Mouse (Mus musculus) hindbrain, embryonic 12.5 days (tissue): Measurements from ENCODE around the gene Man2b2. TPM values are rescaled to one million over a fixed set of nuclear protein-coding genes. Genes with fewer than 3 reads are reported as not detected.
A peak's percentile ranks its signal among the peaks of the same experiment; 100 is the strongest.

Experiments
- ATAC-seq: fragments of 200-750 bp; cut with Nextera tagmentation; 2 replicates; pipeline ENCODE4 v1.8.0; 2017; ENCODE audit warnings: moderate TSS enrichment; ENCODE audit not compliant: low FRiP score
- H3K27ac ChIP-seq: fragments of 300-500 bp; sonication (generic); 2 replicates; pipeline ENCODE4 v1.5.1; 2016; ENCODE audit warnings: mild to moderate bottlenecking
- H3K27me3 ChIP-seq: fragments of 300-500 bp; sonication (generic); 2 replicates; pipeline ENCODE4 v1.6.1; 2016; ENCODE audit warnings: mild to moderate bottlenecking
- H3K36me3 ChIP-seq: fragments of 300-500 bp; sonication (generic); 2 replicates; pipeline ENCODE4 v1.6.1; 2016; ENCODE audit warnings: mild to moderate bottlenecking
- H3K4me1 ChIP-seq: fragments of 300-500 bp; sonication (generic); 2 replicates; pipeline ENCODE4 v1.6.1; 2016
- H3K4me2 ChIP-seq: fragments of 300-500 bp; sonication (generic); replicated peaks from 2 replicates; pipeline ENCODE4 v1.6.1; 2016; ENCODE audit warnings: mild to moderate bottlenecking
- H3K4me3 ChIP-seq: fragments of 300-500 bp; sonication (generic); 2 replicates; pipeline ENCODE4 v1.5.1; 2016; ENCODE audit warnings: mild to moderate bottlenecking
- H3K9ac ChIP-seq: fragments of 300-500 bp; sonication (generic); 2 replicates; pipeline ENCODE4 v1.6.1; 2016; ENCODE audit warnings: mild to moderate bottlenecking, moderate library complexity
- H3K9me3 ChIP-seq: fragments of 300-500 bp; sonication (generic); replicated peaks from 2 replicates; pipeline ENCODE4 v1.6.1; 2016; ENCODE audit warnings: mild to moderate bottlenecking
- WGBS: fragments of 180-500 bp; shearing (Covaris S2); methylation state at CpG from one replicate; pipeline ENCODE4 v1.1.7; 2016; 5-methylcytosine and 5-hydroxymethylcytosine counted together
- polyA plus RNA-seq: library from polyadenylated mRNA; unstranded; fragments of >200 nt; fragmentation: Nextera tagmentation; extraction: Ambion mirVana; gene quantifications from 2 replicates; pipeline ENCODE4 v1.2.1, GENCODE M21; 2016

Man2b2 gene
- polyA plus RNA-seq, 1 experiment from 2014 or later = 16.1 TPM

DNA sequence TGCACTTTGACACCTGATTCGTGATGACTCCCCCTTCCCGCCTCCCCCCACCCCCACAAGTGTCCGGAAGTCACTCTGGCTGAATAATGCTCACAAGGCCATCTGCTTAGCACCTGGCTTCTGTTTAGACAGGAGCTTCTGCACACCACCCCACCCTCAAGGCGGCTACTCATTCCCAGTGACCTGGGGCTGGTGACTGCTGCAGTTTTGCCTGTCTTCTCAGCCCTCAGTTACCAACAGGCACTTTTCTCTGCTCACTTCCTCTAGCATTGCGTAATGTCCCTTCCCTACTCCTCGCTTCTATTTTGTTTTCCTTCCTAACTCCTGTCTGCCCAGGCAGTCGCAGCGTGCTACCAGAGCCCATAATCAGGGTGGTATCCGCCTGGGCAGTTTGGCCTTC is 38.6 kb downstream of the Man2b2 start:
- Histone ChIP-seq H3K27ac (no peak overlapping the region), H3K36me3 (peaks cover 3% of the 10 kb centered on the region; the same call in 1 of the 2 replicates), H3K4me2 (no peak overlapping the region), H3K9me3 (no peaks in the 10 kb centered on the region), H3K9ac (no peak overlapping the region), H3K4me3 (no peak overlapping the region), H3K27me3 (no peaks in the 10 kb centered on the region), H3K4me1 (peaks cover 8% of the 10 kb centered on the region)
- ATAC-seq = no peak
- WGBS = 79% methylated on average over 9 of the region's 9 CpGs

- Histone ChIP-seq H3K27me3 (no peaks in the 10 kb centered on the region), H3K4me2 (no peak overlapping the region), H3K9ac (no peak overlapping the region), H3K27ac (no peak overlapping the region), H3K4me3 (no peak overlapping the region), H3K9me3 (no peaks in the 10 kb centered on the region), H3K36me3 (no peaks in the 10 kb centered on the region), H3K4me1 (no peaks in the 10 kb centered on the region)
- ATAC-seq = no peak
- WGBS = 93% methylated on average over 5 of the region's 5 CpGs
Measured at GRCm38 (mm10) chr5:36786052-36786451, 44.4 kb downstream of the Man2b2 start.

DNA sequence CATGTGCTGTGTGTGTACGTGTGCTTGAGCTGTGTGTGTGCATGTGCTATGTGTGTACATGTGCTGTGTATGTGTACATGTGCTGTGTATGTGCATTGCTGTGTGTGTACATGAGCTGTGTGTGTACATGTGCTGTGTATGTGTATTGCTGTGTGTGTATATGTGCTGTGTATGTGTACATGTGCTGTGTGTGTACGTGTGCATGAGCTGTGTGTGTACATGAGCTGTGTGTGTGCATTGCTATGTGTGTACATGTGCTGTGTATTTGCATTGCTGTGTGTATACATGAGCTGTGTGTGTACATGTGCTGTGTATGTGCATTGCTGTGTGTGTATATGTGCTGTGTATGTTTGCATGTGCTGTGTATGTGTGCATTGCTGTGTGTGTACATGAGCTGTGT is 50.9 kb downstream of the Man2b2 start:
- no peak overlapping the region for H3K9ac ChIP-seq
- no peak overlapping the region for H3K4me3 ChIP-seq
- 91% methylated on average over 2 of the region's 2 CpGs for WGBS
- no peaks in the 10 kb centered on the region for H3K36me3 ChIP-seq
- no peak overlapping the region for H3K27ac ChIP-seq
- no peak overlapping the region for H3K4me2 ChIP-seq
- H3K4me1 ChIP-seq = peaks cover 3% of the 10 kb centered on the region; the same call in 1 of the 2 replicates
- no peak for ATAC-seq
- no peaks in the 10 kb centered on the region for H3K27me3 ChIP-seq
- H3K9me3 ChIP-seq = 0 out of 2 replicates have a peak, but pooled peaks cover 4% of the 10 kb centered on the region

DNA sequence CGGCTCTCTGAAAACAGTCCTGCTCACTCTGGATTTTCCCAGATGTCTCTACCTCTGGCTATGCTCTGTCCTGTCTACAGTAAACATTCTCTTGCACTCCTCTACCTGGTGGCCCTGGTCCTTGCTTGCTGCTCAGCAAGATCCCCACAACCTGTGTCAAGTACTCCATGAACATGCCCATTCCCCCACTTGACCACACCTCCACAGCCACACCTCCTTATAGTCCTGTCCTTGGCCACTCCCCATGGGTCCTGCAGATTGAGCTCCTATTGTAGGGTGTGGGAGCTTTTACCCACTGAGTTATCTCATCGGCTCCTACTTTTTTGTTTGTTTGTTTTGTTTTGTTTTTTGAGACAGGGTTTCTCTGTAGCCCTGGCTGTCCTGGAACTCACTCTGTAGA is 51.6 kb downstream of the Man2b2 start:
- WGBS = 94% methylated on average over 1 of the region's 2 CpGs
- Histone ChIP-seq H3K27ac (no peak overlapping the region), H3K4me1 (peaks cover 3% of the 10 kb centered on the region; the same call in 1 of the 2 replicates), H3K27me3 (no peaks in the 10 kb centered on the region), H3K4me3 (no peak overlapping the region), H3K9me3 (0 out of 2 replicates have a peak, but pooled peaks cover 4% of the 10 kb centered on the region), H3K9ac (no peak overlapping the region), H3K4me2 (no peak overlapping the region), H3K36me3 (no peaks in the 10 kb centered on the region)
- ATAC-seq = no peak

DNA sequence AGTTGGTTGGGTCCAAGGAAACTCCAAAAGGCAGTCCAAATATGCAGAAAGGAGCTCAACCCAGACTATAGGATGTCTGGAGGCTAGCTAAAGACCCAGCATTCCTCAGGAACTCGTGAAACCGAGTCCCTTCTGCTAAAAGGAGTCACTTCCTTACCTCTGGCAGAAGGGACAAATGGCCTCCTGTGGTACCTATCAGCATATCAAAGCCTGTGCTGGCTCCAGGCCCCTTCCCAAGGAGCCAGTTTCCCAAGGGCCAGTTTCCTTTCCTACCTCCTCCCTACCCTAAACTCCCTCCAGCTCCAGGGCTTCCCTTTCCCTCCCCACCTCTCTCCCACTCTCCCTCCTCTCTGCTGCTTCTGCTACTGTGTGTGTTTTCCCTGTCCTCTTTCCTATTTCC is 53.3 kb downstream of the Man2b2 start:
- no peaks in the 10 kb centered on the region for H3K27me3 ChIP-seq
- WGBS = 0% methylated on average over 2 of the region's 2 CpGs
- H3K36me3 ChIP-seq = no peaks in the 10 kb centered on the region
- H3K4me2 ChIP-seq = no peak overlapping the region
- H3K4me1 ChIP-seq = peaks cover 3% of the 10 kb centered on the region; the same call in 1 of the 2 replicates
- H3K4me3 ChIP-seq = no peak overlapping the region
- no peak overlapping the region for H3K9ac ChIP-seq
- ATAC-seq = no peak
- no peak overlapping the region for H3K27ac ChIP-seq
- H3K9me3 ChIP-seq = 0 out of 2 replicates have a peak, but pooled peaks cover 4% of the 10 kb centered on the region

- H3K4me2 ChIP-seq = no peak overlapping the region
- peaks cover 3% of the 10 kb centered on the region; the same call in 1 of the 2 replicates for H3K4me1 ChIP-seq
- ATAC-seq = no peak
- H3K36me3 ChIP-seq = no peaks in the 10 kb centered on the region
- H3K9ac ChIP-seq = no peak overlapping the region
- H3K9me3 ChIP-seq = 0 out of 2 replicates have a peak, but pooled peaks cover 4% of the 10 kb centered on the region
- H3K27ac ChIP-seq = no peak overlapping the region
- 29% methylated on average over 9 of the region's 9 CpGs for WGBS
- H3K27me3 ChIP-seq = no peaks in the 10 kb centered on the region
- no peak overlapping the region for H3K4me3 ChIP-seq
Measured at GRCm38 (mm10) chr5:36776021-36776575, 54.4 kb downstream of the Man2b2 start.

DNA sequence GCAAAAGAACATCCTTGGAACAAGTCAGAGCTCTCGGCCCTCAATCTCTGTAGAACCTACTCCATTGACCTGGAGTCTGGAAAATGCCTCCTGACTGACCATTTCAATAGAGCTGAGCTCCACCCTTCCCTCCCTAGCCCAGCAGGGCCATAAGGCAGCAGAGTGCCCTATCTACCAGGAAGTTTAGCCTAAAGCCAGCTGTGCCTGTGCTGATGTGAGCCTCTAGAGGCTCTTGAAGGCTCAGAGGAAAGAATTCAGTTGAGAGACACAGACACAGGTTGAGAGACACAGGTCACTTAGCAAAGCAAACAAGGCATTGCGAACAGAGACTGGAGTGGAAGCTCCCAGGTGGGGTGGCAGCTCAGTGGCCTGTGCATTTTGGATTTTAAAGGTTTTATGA is 55.1 kb downstream of the Man2b2 start:
- H3K9me3 ChIP-seq = 0 out of 2 replicates have a peak, but pooled peaks cover 4% of the 10 kb centered on the region

DNA sequence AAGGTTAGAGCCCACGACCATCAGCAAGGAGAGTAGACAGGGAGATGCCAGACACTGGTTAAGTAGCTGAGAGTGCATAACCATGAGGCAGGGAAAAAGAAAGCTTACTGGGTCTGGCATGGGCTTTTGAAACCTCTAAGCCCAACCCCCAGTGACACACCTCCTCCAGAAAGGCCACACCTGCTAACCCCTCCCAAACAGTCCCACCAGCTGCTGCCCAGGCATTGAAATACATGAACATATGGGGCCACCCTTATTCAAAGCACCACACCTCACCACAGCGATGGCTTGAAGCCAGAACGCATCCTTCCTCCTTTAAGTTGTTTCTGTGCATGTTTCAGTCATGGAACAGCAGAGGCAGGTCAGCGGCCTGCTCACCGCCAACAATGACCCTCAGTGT is 57.9 kb downstream of the Man2b2 start:
- WGBS = 79% methylated on average over 5 of the region's 5 CpGs
- Histone ChIP-seq H3K4me3 (no peak overlapping the region), H3K4me1 (peaks cover 6% of the 10 kb centered on the region), H3K9me3 (no peaks in the 10 kb centered on the region), H3K4me2 (no peak overlapping the region), H3K27ac (no peak overlapping the region), H3K36me3 (no peaks in the 10 kb centered on the region), H3K9ac (no peak overlapping the region), H3K27me3 (no peaks in the 10 kb centered on the region)
- ATAC-seq = no peak

More for the DNA sequence above, 55.1 kb downstream of the Man2b2 start:
- Histone ChIP-seq H3K9ac (no peak overlapping the region), H3K27me3 (no peaks in the 10 kb centered on the region), H3K27ac (no peak overlapping the region), H3K4me3 (no peak overlapping the region), H3K4me1 (peaks cover 3% of the 10 kb centered on the region; the same call in 1 of the 2 replicates), H3K4me2 (no peak overlapping the region), H3K36me3 (no peaks in the 10 kb centered on the region)
- 80% methylated on average over 2 of the region's 2 CpGs for WGBS
- no peak for ATAC-seq

DNA sequence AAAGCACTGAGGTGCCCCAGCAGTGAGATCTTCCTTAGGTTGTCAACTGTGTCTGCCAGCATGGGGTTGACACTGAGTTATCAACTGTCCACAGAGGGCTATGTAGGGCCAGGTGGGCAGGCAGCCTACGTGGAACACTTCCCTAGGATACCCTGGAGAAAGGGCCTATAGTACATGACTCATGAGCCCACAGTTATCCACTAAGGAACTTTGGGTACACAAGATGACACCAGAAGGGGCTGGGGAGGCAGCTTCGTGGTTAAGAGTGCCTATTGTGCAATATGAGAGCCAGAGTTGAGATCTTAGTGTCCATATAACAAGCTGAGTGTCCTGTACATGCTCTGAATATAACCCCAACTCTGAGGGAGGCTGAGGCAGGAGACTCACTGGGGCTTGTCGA is 60.9 kb downstream of the Man2b2 start:
- Histone ChIP-seq H3K4me1 (peaks cover 17% of the 10 kb centered on the region), H3K27me3 (no peaks in the 10 kb centered on the region), H3K4me2 (no peak overlapping the region), H3K9me3 (no peaks in the 10 kb centered on the region), H3K27ac (no peak overlapping the region), H3K4me3 (no peak overlapping the region), H3K36me3 (no peaks in the 10 kb centered on the region), H3K9ac (no peak overlapping the region)
- WGBS = 73% methylated on average over 3 of the region's 3 CpGs
- ATAC-seq = no peak

- peaks cover 27% of the 10 kb centered on the region for H3K4me1 ChIP-seq
- H3K36me3 ChIP-seq = no peaks in the 10 kb centered on the region
- WGBS = 24% methylated on average over 10 of the region's 10 CpGs
- no peak overlapping the region for H3K9ac ChIP-seq
- H3K27ac ChIP-seq = peak overlapping the region; percentile 64
- no peaks in the 10 kb centered on the region for H3K9me3 ChIP-seq
- peak overlapping the region; percentile 19; the same call in 1 of the 2 replicates for H3K4me2 ChIP-seq
- H3K4me3 ChIP-seq = no peak overlapping the region
- H3K27me3 ChIP-seq = no peaks in the 10 kb centered on the region
- ATAC-seq = peak; percentile 86
Measured at GRCm38 (mm10) chr5:36766958-36767703, 63.3 kb downstream of the Man2b2 start.

DNA sequence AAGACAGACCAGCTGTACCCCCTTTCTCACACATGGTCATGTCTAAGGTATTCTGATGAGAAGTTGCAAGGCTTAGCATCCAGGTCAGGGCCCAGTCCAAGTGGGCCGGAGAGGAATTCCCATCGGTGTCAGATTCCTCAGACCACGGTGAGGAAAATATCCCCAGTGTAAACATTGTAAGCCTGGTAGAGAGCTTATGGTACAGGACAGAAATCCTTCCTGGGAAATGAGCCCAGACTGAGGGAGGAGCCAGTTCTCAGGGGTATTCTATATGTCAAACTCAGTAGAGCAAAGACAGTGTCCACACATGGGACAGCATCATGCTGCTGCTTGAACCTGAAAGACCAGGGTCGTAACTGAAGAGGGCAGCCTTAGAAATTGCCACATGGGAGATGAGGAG is 70.6 kb downstream of the Man2b2 start:
- H3K27ac ChIP-seq = no peak overlapping the region
- H3K27me3 ChIP-seq = no peaks in the 10 kb centered on the region
- ATAC-seq = no peak
- H3K36me3 ChIP-seq = no peaks in the 10 kb centered on the region
- no peak overlapping the region for H3K9ac ChIP-seq
- peaks cover 10% of the 10 kb centered on the region; the same call in 1 of the 2 replicates for H3K4me1 ChIP-seq
- no peak overlapping the region for H3K4me3 ChIP-seq
- WGBS = 64% methylated on average over 4 of the region's 4 CpGs
- H3K4me2 ChIP-seq = no peak overlapping the region
- no peaks in the 10 kb centered on the region for H3K9me3 ChIP-seq

- Histone ChIP-seq H3K4me1 (no peaks in the 10 kb centered on the region), H3K36me3 (no peaks in the 10 kb centered on the region), H3K9ac (no peak overlapping the region), H3K27ac (no peak overlapping the region), H3K9me3 (no peaks in the 10 kb centered on the region), H3K4me2 (no peak overlapping the region), H3K27me3 (0 out of 2 replicates have a peak, but pooled peaks cover 4% of the 10 kb centered on the region), H3K4me3 (no peak overlapping the region)
- WGBS = 72% methylated on average over 5 of the region's 5 CpGs
- no peak for ATAC-seq
Measured at GRCm38 (mm10) chr5:36757033-36757432, 73.4 kb downstream of the Man2b2 start.
